Comparison of ENCODE assay signal across 16 mouse cellular contexts in genomic region chr3:90614148-90614530, GRCm38 (mm10). TPM values are rescaled to one million over a fixed set of nuclear protein-coding genes. Genes with fewer than 3 reads are reported as not detected.
A peak's percentile ranks its signal among the peaks of the same experiment; 100 is the strongest.
DNase-seq lines count a peak whose midpoint lies in the region; ATAC-seq and TF ChIP-seq lines count a peak whose summit lies in the region.
"Had no signal": no experiment of that assay in that cellular context is flagged by ENCODE, and none has a peak within 500 bp of the region (broad histone marks: within the 10 kb centered on the region; RNA-seq: fewer than 3 reads in every experiment).

No protein-coding gene starts in this region.

- TF ChIP-seq CTCF in kidney, postnatal 0 days (IDR thresholded peaks at IDR 0.05; ENCODE audit: low read depth), result no peak
- no peak for TF ChIP-seq CTCF in spleen, adult 2 months (IDR thresholded peaks at IDR 0.05; ENCODE audit: extremely low read depth, insufficient read depth, insufficient read length, insufficient replicate concordance)

- H3K9ac ChIP-seq in embryonic facial prominence, embryonic 13.5 days, result no peak overlapping the region
- no peak overlapping the region for H3K9ac ChIP-seq in kidney, postnatal 0 days (ENCODE audit: low read depth, low read length)
- H3K9ac ChIP-seq in neural tube, embryonic 15.5 days (replicated peaks), result no peak overlapping the region
- H3K9ac ChIP-seq: heart, embryonic 15.5 days had no signal

- DNase-seq in embryonic facial prominence, embryonic 10.5 days (ENCODE audit: low spot score), result no peak
- no peak for DNase-seq in kidney, postnatal 0 days (ENCODE audit: low spot score)
- DNase-seq in kidney, adult 8-10 months, result no peak
- no peak for DNase-seq in spleen, adult 2 months (ENCODE audit: low read depth in 1 of 2, low spot score in 2 of 2)
- no peak for DNase-seq in spleen, postnatal 4 days (ENCODE audit: low spot score in 2 of 2)
- DNase-seq: adrenal gland, adult 2 months; cerebellum, postnatal 14 days; gastrocnemius, postnatal 14 days; right cerebral cortex, postnatal 25 days had no signal

- 83% methylated on average over 6 of the region's 6 CpGs for WGBS in embryonic facial prominence, embryonic 13.5 days
- 87% methylated on average over 6 of the region's 6 CpGs for WGBS in embryonic facial prominence, embryonic 10.5 days
- 69% methylated on average over 6 of the region's 6 CpGs for WGBS in kidney, postnatal 0 days
- WGBS in spleen, adult 2 months, result 81% methylated on average over 6 of the region's 6 CpGs
- 81% methylated on average over 6 of the region's 6 CpGs for WGBS in neural tube, embryonic 15.5 days

- H3K4me1 ChIP-seq in embryonic facial prominence, embryonic 13.5 days, result peaks cover 25% of the 10 kb centered on the region
- H3K4me1 ChIP-seq in embryonic facial prominence, embryonic 10.5 days, result peaks cover 28% of the 10 kb centered on the region
- H3K4me1 ChIP-seq in kidney, postnatal 0 days (replicated peaks; ENCODE audit: insufficient read depth, low read length), result peaks cover 8% of the 10 kb centered on the region
- H3K4me1 ChIP-seq in spleen, adult 2 months (ENCODE audit: control insufficient read depth, insufficient read depth, insufficient read length), result peaks cover 22% of the 10 kb centered on the region; the same call in 1 of the 2 replicates
- H3K4me1 ChIP-seq in neural tube, embryonic 15.5 days, result peaks cover 5% of the 10 kb centered on the region

- no peaks in the 10 kb centered on the region for H3K9me3 ChIP-seq in embryonic facial prominence, embryonic 13.5 days
- no peaks in the 10 kb centered on the region for H3K9me3 ChIP-seq in embryonic facial prominence, embryonic 10.5 days
- no peaks in the 10 kb centered on the region for H3K9me3 ChIP-seq in kidney, postnatal 0 days (replicated peaks; ENCODE audit: low read length)
- H3K9me3 ChIP-seq in neural tube, embryonic 15.5 days (replicated peaks), result no peaks in the 10 kb centered on the region
- H3K9me3 ChIP-seq: heart, embryonic 15.5 days had no signal

- H3K36me3 ChIP-seq in embryonic facial prominence, embryonic 13.5 days, result no peaks in the 10 kb centered on the region
- no peaks in the 10 kb centered on the region for H3K36me3 ChIP-seq in embryonic facial prominence, embryonic 10.5 days (replicated peaks)
- H3K36me3 ChIP-seq in kidney, postnatal 0 days (ENCODE audit: insufficient read depth, low read length), result no peaks in the 10 kb centered on the region
- no peaks in the 10 kb centered on the region for H3K36me3 ChIP-seq in spleen, adult 2 months (ENCODE audit: control insufficient read depth, insufficient read depth, low read length)
- H3K36me3 ChIP-seq in neural tube, embryonic 15.5 days, result no peaks in the 10 kb centered on the region
- H3K36me3 ChIP-seq: heart, embryonic 15.5 days had no signal

- no peak overlapping the region for H3K4me3 ChIP-seq in embryonic facial prominence, embryonic 13.5 days
- H3K4me3 ChIP-seq in embryonic facial prominence, embryonic 10.5 days, result no peak overlapping the region
- peak overlapping the region; percentile 40; the same call in 1 of the 2 replicates for H3K4me3 ChIP-seq in kidney, postnatal 0 days (replicated peaks; ENCODE audit: low read depth, low read length)
- H3K4me3 ChIP-seq in spleen, adult 2 months (ENCODE audit: extremely low read depth, insufficient read depth, insufficient read length), result peak overlapping the region; percentile 40; the same call in 1 of the 2 replicates
- H3K4me3 ChIP-seq in neural tube, embryonic 15.5 days (replicated peaks), result no peak overlapping the region

- H3K4me2 ChIP-seq in embryonic facial prominence, embryonic 13.5 days, result peak overlapping the region; percentile 78
- peak overlapping the region; percentile 72 for H3K4me2 ChIP-seq in kidney, postnatal 0 days (ENCODE audit: low read length)
- no peak overlapping the region for H3K4me2 ChIP-seq in neural tube, embryonic 15.5 days

- H3K27me3 ChIP-seq in embryonic facial prominence, embryonic 13.5 days, result no peaks in the 10 kb centered on the region
- H3K27me3 ChIP-seq in embryonic facial prominence, embryonic 10.5 days (replicated peaks; ENCODE audit: low read depth, poor library complexity, severe bottlenecking), result peaks cover 11% of the 10 kb centered on the region
- H3K27me3 ChIP-seq in kidney, postnatal 0 days (ENCODE audit: insufficient read depth, low read length), result no peaks in the 10 kb centered on the region
- no peaks in the 10 kb centered on the region for H3K27me3 ChIP-seq in spleen, adult 2 months (ENCODE audit: control insufficient read depth, insufficient read depth, low read length)
- peaks cover 5% of the 10 kb centered on the region; the same call in 1 of the 2 replicates for H3K27me3 ChIP-seq in neural tube, embryonic 15.5 days (replicated peaks)
- H3K27me3 ChIP-seq: heart, embryonic 15.5 days had no signal

- H3K27ac ChIP-seq in embryonic facial prominence, embryonic 13.5 days, result no peak overlapping the region
- H3K27ac ChIP-seq in embryonic facial prominence, embryonic 10.5 days (replicated peaks), result no peak overlapping the region
- 0 out of 2 replicates have a peak overlapping the region, but pooled peaks have one; percentile 48 for H3K27ac ChIP-seq in kidney, postnatal 0 days
- H3K27ac ChIP-seq in spleen, adult 2 months (ENCODE audit: insufficient read depth, low read length), result no peak overlapping the region
- no peak overlapping the region for H3K27ac ChIP-seq in neural tube, embryonic 15.5 days (replicated peaks)
- H3K27ac ChIP-seq: heart, embryonic 15.5 days had no signal

- no peak for TF ChIP-seq POLR2A in spleen, adult 2 months (IDR thresholded peaks at IDR 0.05; ENCODE audit: low read depth, low read length)

- ATAC-seq in embryonic facial prominence, embryonic 13.5 days (ENCODE audit: insufficient number of reproducible peaks, insufficient read depth, low FRiP score, low TSS enrichment, low read depth), result no peak
- no peak for ATAC-seq in kidney, postnatal 0 days (replicated peaks; ENCODE audit: low FRiP score, low read depth)
- no peak for ATAC-seq in neural tube, embryonic 15.5 days (ENCODE audit: low FRiP score)
- ATAC-seq in monocyte, adult 5-6 weeks (replicated peaks; ENCODE audit: insufficient number of reproducible peaks, low FRiP score, low TSS enrichment, poor library complexity, severe bottlenecking), result no peak
- ATAC-seq: forebrain, embryonic 14.5 days had no signal

RNA-seq across cellular contexts. Expression of gene S100a6, which starts 1.5 kb away (rescaled TPM):
- polyA plus RNA-seq in embryonic facial prominence, embryonic 13.5 days (2015; fragmentation: Nextera tagmentation; extraction: Ambion mirVana), result 89.9 and 97.9 TPM in 2 replicates
- polyA plus RNA-seq in embryonic facial prominence, embryonic 10.5 days (2016; fragmentation: Nextera tagmentation; extraction: Ambion mirVana), result 17.7 and 21.3 TPM in 2 replicates
- 395 and 525 TPM in 2 replicates for polyA plus RNA-seq in kidney, postnatal 0 days (2015; fragmentation: Nextera tagmentation; extraction: Ambion mirVana)
- 90.6 and 121 TPM in 2 replicates for polyA plus RNA-seq in spleen, adult 2 months (2012; rRNA removed)
- 43.6 and 90.4 TPM in 2 replicates for polyA plus RNA-seq in neural tube, embryonic 15.5 days (2015; fragmentation: Nextera tagmentation; extraction: Ambion mirVana)
- 318 to 564 TPM (median 521 TPM) in 3 replicates for total RNA-seq in monocyte, adult 5-6 weeks (2017)

RNA-seq across cellular contexts. Expression of gene S100a5, which starts 5.8 kb away (rescaled TPM):
- polyA plus RNA-seq in embryonic facial prominence, embryonic 13.5 days (2015; fragmentation: Nextera tagmentation; extraction: Ambion mirVana), result not detected in 2 replicates
- not detected in 2 replicates for polyA plus RNA-seq in embryonic facial prominence, embryonic 10.5 days (2016; fragmentation: Nextera tagmentation; extraction: Ambion mirVana)
- 0.77 and 1.4 TPM in 2 replicates for polyA plus RNA-seq in kidney, postnatal 0 days (2015; fragmentation: Nextera tagmentation; extraction: Ambion mirVana)
- not detected in 2 replicates for polyA plus RNA-seq in spleen, adult 2 months (2012; rRNA removed)
- polyA plus RNA-seq in neural tube, embryonic 15.5 days (2015; fragmentation: Nextera tagmentation; extraction: Ambion mirVana), result not detected in 2 replicates
- not detected in 3 replicates for total RNA-seq in monocyte, adult 5-6 weeks (2017)
- total RNA-seq: adrenal gland, adult 2 months; gastrocnemius, postnatal 14 days; left cerebral cortex, postnatal 36 days had no signal
- polyA plus RNA-seq: adrenal gland, adult 2 months; embryonic facial prominence, embryonic 11.5 days; forebrain, embryonic 14.5 days; heart, embryonic 15.5 days had no signal

RNA-seq across cellular contexts. Expression of gene S100a4, which starts 10.6 kb away (rescaled TPM):
- polyA plus RNA-seq in embryonic facial prominence, embryonic 13.5 days (2015; fragmentation: Nextera tagmentation; extraction: Ambion mirVana), result 18.8 and 19.2 TPM in 2 replicates
- 1.1 TPM in 1 of 2 replicates, not detected in the other for polyA plus RNA-seq in embryonic facial prominence, embryonic 10.5 days (2016; fragmentation: Nextera tagmentation; extraction: Ambion mirVana)
- 11.5 and 18.3 TPM in 2 replicates for polyA plus RNA-seq in kidney, postnatal 0 days (2015; fragmentation: Nextera tagmentation; extraction: Ambion mirVana)
- polyA plus RNA-seq in spleen, adult 2 months (2012; rRNA removed), result 43.5 and 68.3 TPM in 2 replicates
- polyA plus RNA-seq in neural tube, embryonic 15.5 days (2015; fragmentation: Nextera tagmentation; extraction: Ambion mirVana), result 1.2 and 10.7 TPM in 2 replicates
- total RNA-seq in monocyte, adult 5-6 weeks (2017), result 562 to 1,115 TPM (median 1,082 TPM) in 3 replicates

RNA-seq across cellular contexts. Expression of gene Gm42674, which starts 12.4 kb away (rescaled TPM):
- polyA plus RNA-seq in embryonic facial prominence, embryonic 13.5 days (2015; fragmentation: Nextera tagmentation; extraction: Ambion mirVana), result not detected in 2 replicates
- polyA plus RNA-seq in embryonic facial prominence, embryonic 10.5 days (2016; fragmentation: Nextera tagmentation; extraction: Ambion mirVana), result not detected in 2 replicates
- polyA plus RNA-seq in kidney, postnatal 0 days (2015; fragmentation: Nextera tagmentation; extraction: Ambion mirVana), result not detected in 2 replicates
- polyA plus RNA-seq in spleen, adult 2 months (2012; rRNA removed), result not detected in 2 replicates
- polyA plus RNA-seq in neural tube, embryonic 15.5 days (2015; fragmentation: Nextera tagmentation; extraction: Ambion mirVana), result not detected in 2 replicates
- not detected in 3 replicates for total RNA-seq in monocyte, adult 5-6 weeks (2017)
- total RNA-seq: adrenal gland, adult 2 months; gastrocnemius, postnatal 14 days; left cerebral cortex, postnatal 36 days had no signal
- polyA plus RNA-seq: adrenal gland, adult 2 months; embryonic facial prominence, embryonic 11.5 days; forebrain, embryonic 14.5 days; heart, embryonic 15.5 days had no signal

RNA-seq across cellular contexts. Expression of gene S100a2, which starts 24.1 kb away (rescaled TPM):
- polyA plus RNA-seq in embryonic facial prominence, embryonic 13.5 days (2015; fragmentation: Nextera tagmentation; extraction: Ambion mirVana), result not detected in 2 replicates
- not detected in 2 replicates for polyA plus RNA-seq in embryonic facial prominence, embryonic 10.5 days (2016; fragmentation: Nextera tagmentation; extraction: Ambion mirVana)
- not detected in 2 replicates for polyA plus RNA-seq in kidney, postnatal 0 days (2015; fragmentation: Nextera tagmentation; extraction: Ambion mirVana)
- not detected in 2 replicates for polyA plus RNA-seq in spleen, adult 2 months (2012; rRNA removed)
- not detected in 2 replicates for polyA plus RNA-seq in neural tube, embryonic 15.5 days (2015; fragmentation: Nextera tagmentation; extraction: Ambion mirVana)
- total RNA-seq in monocyte, adult 5-6 weeks (2017), result not detected in 3 replicates
- total RNA-seq: adrenal gland, adult 2 months; gastrocnemius, postnatal 14 days; left cerebral cortex, postnatal 36 days had no signal
- polyA plus RNA-seq: adrenal gland, adult 2 months; embryonic facial prominence, embryonic 11.5 days; forebrain, embryonic 14.5 days; heart, embryonic 15.5 days had no signal

Comparison
In these comparisons a context has a peak if more than half of its experiments do, and no peak if none do; other contexts are left out.
1. H3K4me3 ChIP-seq: peak in kidney, postnatal 0 days (single experiment) and spleen, adult 2 months (single experiment); none in embryonic facial prominence, embryonic 13.5 days (single experiment), embryonic facial prominence, embryonic 10.5 days (single experiment) and neural tube, embryonic 15.5 days (single experiment).